Mouse (Mus musculus) small intestine, adult 10 weeks (tissue): Measurements from ENCODE around the gene Amotl1. TPM values are rescaled to one million over a fixed set of nuclear protein-coding genes. Genes with fewer than 3 reads are reported as not detected.

Experiments used
- polyA plus RNA-seq: library from polyadenylated mRNA; stranded (reverse); fragments of 350-450 nt; fragmentation: Illumina TruSeq; extraction: RNeasy Lipid Tissue Mini Kit (QIAGEN cat#74804); gene quantifications from one replicate; pipeline ENCODE4 v1.2.3, GENCODE M21; 2014; ENCODE audit warnings: low replicate concordance

Amotl1 gene
- 2.0 TPM for polyA plus RNA-seq

GRCm38 (mm10) chr9:14644956-14645355 is at the start of gene Amotl1:
TSS of gene Amotl1 (minus strand) at chr9:14645056.

GRCm38 (mm10) chr9:14500023-14500915 is 144.6 kb downstream of the Amotl1 start, which contains the start of the genes Kdm4d and Cwc15:
TSS of gene Kdm4d (minus strand) at chr9:14500482.
TSS of gene Cwc15 (plus strand) at chr9:14500617.

Other genes with a start within 250 kb of the Amotl1 start
- gene Kdm4d, start 144.6 kb downstream of the Amotl1 start, polyA plus RNA-seq: not detected
- gene Cwc15, start 144.4 kb downstream of the Amotl1 start, polyA plus RNA-seq: 180 TPM
- 0.93 TPM for gene Piwil4, start 95.7 kb upstream of the Amotl1 start, polyA plus RNA-seq
- gene Fut4, start 107.3 kb upstream of the Amotl1 start, polyA plus RNA-seq: 23.1 TPM
- gene 1700012B09Rik, start 126.0 kb upstream of the Amotl1 start, polyA plus RNA-seq: not detected
- 16.7 TPM for gene Mre11a, start 139.6 kb upstream of the Amotl1 start, polyA plus RNA-seq
- 52.8 TPM for gene Ankrd49, start 139.8 kb upstream of the Amotl1 start, polyA plus RNA-seq
- 0.15 TPM for gene Gpr83, start 215.2 kb upstream of the Amotl1 start, polyA plus RNA-seq